Mouse (Mus musculus) inflammation-experienced regulatory T-cells, adult 6 months (primary cell): Measurements from ENCODE around the gene Aff1. TPM values are rescaled to one million over a fixed set of nuclear protein-coding genes. Genes with fewer than 3 reads are reported as not detected.

Experiments used
- ATAC-seq: one replicate; pipeline ENCODE4 v1.8.0; 2017
- polyA plus RNA-seq, 3 experiments: library from polyadenylated mRNA; unstranded; fragments of 100-300 nt; shearing (Covaris generic); gene quantifications; one replicate each; pipeline ENCODE4 v1.2.1; 2017

Aff1 gene
- polyA plus RNA-seq, 3 experiments from 2014 or later, result 5.7 to 17.9 (median 12.0) TPM

GRCm38 (mm10) chr5:103694094-103694493, 1.9 kb downstream of the Aff1 start:
- ATAC-seq, result no peak

GRCm38 (mm10) chr5:103697875-103698491, 5.8 kb downstream of the Aff1 start:
- ATAC-seq, result peak; percentile 59

- ATAC-seq, result no peak
These were observed 6.4 kb downstream of the Aff1 start for GRCm38 (mm10) chr5:103698577-103698976.

GRCm38 (mm10) chr5:103699537-103699936, 7.4 kb downstream of the Aff1 start:
- ATAC-seq, result no peak

GRCm38 (mm10) chr5:103700661-103701060, 8.5 kb downstream of the Aff1 start:
- no peak for ATAC-seq

- ATAC-seq, result no peak
These were observed 9.3 kb downstream of the Aff1 start for GRCm38 (mm10) chr5:103701466-103701865.

GRCm38 (mm10) chr5:103702527-103702926, 10.4 kb downstream of the Aff1 start:
- no peak for ATAC-seq

GRCm38 (mm10) chr5:103705331-103705730, 13.2 kb downstream of the Aff1 start:
- no peak for ATAC-seq

- no peak for ATAC-seq
These were observed 13.7 kb downstream of the Aff1 start for GRCm38 (mm10) chr5:103705874-103706273.

- ATAC-seq, result no peak
These were observed 16.9 kb downstream of the Aff1 start for GRCm38 (mm10) chr5:103709044-103709443.

GRCm38 (mm10) chr5:103711886-103712285, 19.7 kb downstream of the Aff1 start:
- no peak for ATAC-seq

- ATAC-seq, result no peak
These were observed 21.2 kb downstream of the Aff1 start for GRCm38 (mm10) chr5:103713422-103713821.

GRCm38 (mm10) chr5:103714943-103715342, 22.8 kb downstream of the Aff1 start:
- ATAC-seq, result no peak

- no peak for ATAC-seq
These were observed 24.7 kb downstream of the Aff1 start for GRCm38 (mm10) chr5:103716824-103717342.

- ATAC-seq, result no peak
These were observed 27.0 kb downstream of the Aff1 start for GRCm38 (mm10) chr5:103719131-103719530.

- ATAC-seq, result no peak
These were observed 27.7 kb downstream of the Aff1 start for GRCm38 (mm10) chr5:103719851-103720250.

GRCm38 (mm10) chr5:103720967-103721366, 28.8 kb downstream of the Aff1 start:
- no peak for ATAC-seq

- no peak for ATAC-seq
These were observed 29.3 kb downstream of the Aff1 start for GRCm38 (mm10) chr5:103721490-103721889.

GRCm38 (mm10) chr5:103722721-103723120, 30.5 kb downstream of the Aff1 start:
- ATAC-seq, result no peak

- ATAC-seq, result no peak
These were observed 32.2 kb downstream of the Aff1 start for GRCm38 (mm10) chr5:103724384-103724783.

GRCm38 (mm10) chr5:103724823-103725222, 32.6 kb downstream of the Aff1 start:
- no peak for ATAC-seq

- ATAC-seq, result no peak
These were observed 33.3 kb downstream of the Aff1 start for GRCm38 (mm10) chr5:103725268-103726149.

GRCm38 (mm10) chr5:103726281-103726938, 34.2 kb downstream of the Aff1 start:
- no peak for ATAC-seq
